Mouse (Mus musculus): Measurements from ENCODE around the gene Irf7. TPM values are rescaled to one million over a fixed set of nuclear protein-coding genes. Genes with fewer than 3 reads are reported as not detected.
A peak's percentile ranks its signal among the peaks of the same experiment; 100 is the strongest.

The Irf7 gene
- polyA plus RNA-seq, 1 experiment from 2014 or later, result 0.77 TPM

GRCm38 (mm10) chr7:141278766-141279590, 12.7 kb upstream of the Irf7 start, which contains the start of gene Sct:
Gene Sct (minus strand): TSS chr7:141279133.
- no peaks in the 10 kb centered on the region for H3K36me3 ChIP-seq (ENCODE audit: control insufficient read depth, insufficient read depth, low read length)
- peaks cover 5% of the 10 kb centered on the region; the same call in 1 of the 2 replicates for H3K4me1 ChIP-seq (replicated peaks; ENCODE audit: control insufficient read depth, insufficient read depth, low read length)
- DNase-seq (ENCODE audit: low spot score), result peak; percentile 72
- H3K27ac ChIP-seq (ENCODE audit: low read depth, low read length), result no peak within 1 kb of the TSS
- peak within 1 kb of the TSS; percentile 38 for H3K4me3 ChIP-seq (ENCODE audit: low read depth, low read length)
- peak within 1 kb of the TSS; percentile 87 for H3K4me2 ChIP-seq (replicated peaks; ENCODE audit: low read depth, low read length)
- peak; percentile 73 for ATAC-seq (ENCODE audit: low FRiP score)
- 2% methylated on average over 42 of the region's 46 CpGs for WGBS
- 0 out of 2 replicates have a peak, but pooled peaks cover 3% of the 10 kb centered on the region for H3K27me3 ChIP-seq (ENCODE audit: control insufficient read depth, insufficient read depth, low read length)
- H3K9me3 ChIP-seq (ENCODE audit: control insufficient read depth, low read length), result no peaks in the 10 kb centered on the region
- H3K9ac ChIP-seq (ENCODE audit: low read depth, low read length), result peak within 1 kb of the TSS; percentile 39

GRCm38 (mm10) chr7:141277701-141278678, 11.7 kb upstream of the Irf7 start:
- Histone ChIP-seq H3K9me3 (ENCODE audit: control insufficient read depth, low read length) (no peaks in the 10 kb centered on the region), H3K4me2 (replicated peaks; ENCODE audit: low read depth, low read length) (no peak overlapping the region; the same call in 1 of the 2 replicates), H3K9ac (ENCODE audit: low read depth, low read length) (no peak overlapping the region), H3K4me1 (replicated peaks; ENCODE audit: control insufficient read depth, insufficient read depth, low read length) (peaks cover 5% of the 10 kb centered on the region; the same call in 1 of the 2 replicates), H3K4me3 (ENCODE audit: low read depth, low read length) (no peak overlapping the region), H3K27ac (ENCODE audit: low read depth, low read length) (no peak overlapping the region), H3K36me3 (ENCODE audit: control insufficient read depth, insufficient read depth, low read length) (no peaks in the 10 kb centered on the region), H3K27me3 (ENCODE audit: control insufficient read depth, insufficient read depth, low read length) (0 out of 2 replicates have a peak, but pooled peaks cover 3% of the 10 kb centered on the region)
- ATAC-seq (ENCODE audit: low FRiP score) (no peak), DNase-seq (ENCODE audit: low spot score) (no peak)
- 78% methylated on average over 11 of the region's 11 CpGs for WGBS

GRCm38 (mm10) chr7:141276546-141276945, 10.3 kb upstream of the Irf7 start, which contains the start of gene Cdhr5:
Gene Cdhr5 (minus strand): TSS chr7:141276786.
- DNase-seq (ENCODE audit: low spot score) (no peak), ATAC-seq (ENCODE audit: low FRiP score) (no peak)
- Histone ChIP-seq H3K9me3 (ENCODE audit: control insufficient read depth, low read length) (no peaks in the 10 kb centered on the region), H3K9ac (ENCODE audit: low read depth, low read length) (no peak within 1 kb of the TSS), H3K4me2 (replicated peaks; ENCODE audit: low read depth, low read length) (no peak within 1 kb of the TSS), H3K4me3 (ENCODE audit: low read depth, low read length) (no peak within 1 kb of the TSS), H3K36me3 (ENCODE audit: control insufficient read depth, insufficient read depth, low read length) (no peaks in the 10 kb centered on the region), H3K27me3 (ENCODE audit: control insufficient read depth, insufficient read depth, low read length) (0 out of 2 replicates have a peak, but pooled peaks cover 3% of the 10 kb centered on the region), H3K4me1 (replicated peaks; ENCODE audit: control insufficient read depth, insufficient read depth, low read length) (peaks cover 5% of the 10 kb centered on the region; the same call in 1 of the 2 replicates), H3K27ac (ENCODE audit: low read depth, low read length) (no peak within 1 kb of the TSS)
- 68% methylated on average over 11 of the region's 11 CpGs for WGBS

GRCm38 (mm10) chr7:141275356-141275755, 9.1 kb upstream of the Irf7 start:
- 0 out of 2 replicates have a peak, but pooled peaks cover 3% of the 10 kb centered on the region for H3K27me3 ChIP-seq (ENCODE audit: control insufficient read depth, insufficient read depth, low read length)
- no peak for DNase-seq (ENCODE audit: low spot score)
- peaks cover 5% of the 10 kb centered on the region; the same call in 1 of the 2 replicates for H3K4me1 ChIP-seq (replicated peaks; ENCODE audit: control insufficient read depth, insufficient read depth, low read length)
- H3K36me3 ChIP-seq (ENCODE audit: control insufficient read depth, insufficient read depth, low read length), result no peaks in the 10 kb centered on the region
- H3K9me3 ChIP-seq (ENCODE audit: control insufficient read depth, low read length), result no peaks in the 10 kb centered on the region
- H3K4me2 ChIP-seq (replicated peaks; ENCODE audit: low read depth, low read length), result no peak overlapping the region
- no peak for ATAC-seq (ENCODE audit: low FRiP score)
- H3K4me3 ChIP-seq (ENCODE audit: low read depth, low read length), result no peak overlapping the region
- 88% methylated on average over 9 of the region's 9 CpGs for WGBS
- no peak overlapping the region for H3K27ac ChIP-seq (ENCODE audit: low read depth, low read length)
- H3K9ac ChIP-seq (ENCODE audit: low read depth, low read length), result no peak overlapping the region

GRCm38 (mm10) chr7:141270631-141271030, 4.3 kb upstream of the Irf7 start:
- Histone ChIP-seq H3K4me2 (replicated peaks; ENCODE audit: low read depth, low read length) (no peak overlapping the region), H3K4me1 (replicated peaks; ENCODE audit: control insufficient read depth, insufficient read depth, low read length) (0 out of 2 replicates have a peak, but pooled peaks cover 3% of the 10 kb centered on the region), H3K27me3 (ENCODE audit: control insufficient read depth, insufficient read depth, low read length) (no peaks in the 10 kb centered on the region), H3K4me3 (ENCODE audit: low read depth, low read length) (no peak overlapping the region), H3K27ac (ENCODE audit: low read depth, low read length) (no peak overlapping the region), H3K9me3 (ENCODE audit: control insufficient read depth, low read length) (no peaks in the 10 kb centered on the region), H3K9ac (ENCODE audit: low read depth, low read length) (no peak overlapping the region), H3K36me3 (ENCODE audit: control insufficient read depth, insufficient read depth, low read length) (no peaks in the 10 kb centered on the region)
- ATAC-seq (ENCODE audit: low FRiP score) (no peak), DNase-seq (ENCODE audit: low spot score) (no peak)
- WGBS, result 81% methylated on average over 3 of the region's 3 CpGs

- no peak for ATAC-seq (ENCODE audit: low FRiP score)
- 81% methylated on average over 12 of the region's 14 CpGs for WGBS
- Histone ChIP-seq H3K4me3 (ENCODE audit: low read depth, low read length) (no peak overlapping the region), H3K4me1 (replicated peaks; ENCODE audit: control insufficient read depth, insufficient read depth, low read length) (0 out of 2 replicates have a peak, but pooled peaks cover 3% of the 10 kb centered on the region), H3K9ac (ENCODE audit: low read depth, low read length) (no peak overlapping the region), H3K27ac (ENCODE audit: low read depth, low read length) (no peak overlapping the region), H3K9me3 (ENCODE audit: control insufficient read depth, low read length) (no peaks in the 10 kb centered on the region), H3K27me3 (ENCODE audit: control insufficient read depth, insufficient read depth, low read length) (no peaks in the 10 kb centered on the region), H3K36me3 (ENCODE audit: control insufficient read depth, insufficient read depth, low read length) (no peaks in the 10 kb centered on the region), H3K4me2 (replicated peaks; ENCODE audit: low read depth, low read length) (no peak overlapping the region)
- DNase-seq (ENCODE audit: low spot score), result no peak
Observed at GRCm38 (mm10) chr7:141269273-141269545, 2.9 kb upstream of the Irf7 start.

- no peak for ATAC-seq (ENCODE audit: low FRiP score)
- Histone ChIP-seq H3K4me3 (ENCODE audit: low read depth, low read length) (no peak overlapping the region), H3K9me3 (ENCODE audit: control insufficient read depth, low read length) (no peaks in the 10 kb centered on the region), H3K36me3 (ENCODE audit: control insufficient read depth, insufficient read depth, low read length) (no peaks in the 10 kb centered on the region), H3K27ac (ENCODE audit: low read depth, low read length) (no peak overlapping the region), H3K9ac (ENCODE audit: low read depth, low read length) (no peak overlapping the region), H3K4me1 (replicated peaks; ENCODE audit: control insufficient read depth, insufficient read depth, low read length) (0 out of 2 replicates have a peak, but pooled peaks cover 3% of the 10 kb centered on the region), H3K27me3 (ENCODE audit: control insufficient read depth, insufficient read depth, low read length) (no peaks in the 10 kb centered on the region), H3K4me2 (replicated peaks; ENCODE audit: low read depth, low read length) (no peak overlapping the region)
- DNase-seq (ENCODE audit: low spot score), result no peak
- 81% methylated on average over 24 of the region's 24 CpGs for WGBS
Observed at GRCm38 (mm10) chr7:141268466-141269272, 2.4 kb upstream of the Irf7 start.

- no peak overlapping the region for H3K4me3 ChIP-seq (ENCODE audit: low read depth, low read length)
- H3K4me1 ChIP-seq (replicated peaks; ENCODE audit: control insufficient read depth, insufficient read depth, low read length), result 0 out of 2 replicates have a peak, but pooled peaks cover 3% of the 10 kb centered on the region
- ATAC-seq (ENCODE audit: low FRiP score) (no peak), DNase-seq (ENCODE audit: low spot score) (no peak)
- no peak overlapping the region for H3K27ac ChIP-seq (ENCODE audit: low read depth, low read length)
- peaks cover 11% of the 10 kb centered on the region; the same call in 1 of the 2 replicates for H3K36me3 ChIP-seq (ENCODE audit: control insufficient read depth, insufficient read depth, low read length)
- no peak overlapping the region for H3K4me2 ChIP-seq (replicated peaks; ENCODE audit: low read depth, low read length)
- no peaks in the 10 kb centered on the region for H3K9me3 ChIP-seq (ENCODE audit: control insufficient read depth, low read length)
- 39% methylated on average over 11 of the region's 11 CpGs for WGBS
- no peaks in the 10 kb centered on the region for H3K27me3 ChIP-seq (ENCODE audit: control insufficient read depth, insufficient read depth, low read length)
- no peak overlapping the region for H3K9ac ChIP-seq (ENCODE audit: low read depth, low read length)
Observed at GRCm38 (mm10) chr7:141265411-141265738, 906 bp downstream of the Irf7 start.

Measured in hindbrain, embryonic 11.5 days (tissue).